Mouse (Mus musculus): ENCODE results near the gene Cd209g. TPM values are rescaled to one million over a fixed set of nuclear protein-coding genes. Genes with fewer than 3 reads are reported as not detected.

Cd209g gene
- total and polyA plus RNA-seq, 3 experiments, result 0.72 to 2.3 (median 1.8) TPM

Other genes starting within 250 kb of the Cd209g start
- 1 to 10 TPM; 1.2 to 3.4 TPM for gene Cd209b, start 207.3 kb upstream of the Cd209g start, total RNA-seq (2021)
- gene Cd209b, start 207.3 kb upstream of the Cd209g start, polyA plus RNA-seq (2012; rRNA removed), result 0.09 and 0.41 TPM in 2 replicates
- gene Cd209c, start 179.4 kb upstream of the Cd209g start, total RNA-seq (2021), result not detected
- gene Cd209c, start 179.4 kb upstream of the Cd209g start, polyA plus RNA-seq (2012; rRNA removed), result 0.29 and 0.38 TPM in 2 replicates
- 1 to 10 TPM; 1.1 to 4.0 TPM for gene Cd209f, start 28.3 kb upstream of the Cd209g start, total RNA-seq (2021)
- gene Cd209f, start 28.3 kb upstream of the Cd209g start, polyA plus RNA-seq (2012; rRNA removed), result 1.9 and 5.5 TPM in 2 replicates
- gene Evi5l, start 32.5 kb downstream of the Cd209g start, total RNA-seq (2021), result 10 to 100 TPM; 33.8 to 38.2 TPM
- gene Evi5l, start 32.5 kb downstream of the Cd209g start, polyA plus RNA-seq (2012; rRNA removed), result 25.2 and 33.8 TPM in 2 replicates
- 1 to 10 TPM; 4.9 to 5.1 TPM for gene Prr36, start 83.4 kb downstream of the Cd209g start, total RNA-seq (2021)
- gene Prr36, start 83.4 kb downstream of the Cd209g start, polyA plus RNA-seq (2012; rRNA removed), result 2.6 and 4.0 TPM in 2 replicates
- gene Lrrc8e, start 92.7 kb downstream of the Cd209g start, total RNA-seq (2021), result 10 to 100 TPM; 19.3 to 24.2 TPM
- gene Lrrc8e, start 92.7 kb downstream of the Cd209g start, polyA plus RNA-seq (2012; rRNA removed), result 8.4 and 14.3 TPM in 2 replicates
- gene Map2k7, start 104.6 kb downstream of the Cd209g start, total RNA-seq (2021), result 10 to 100 TPM; 72.0 to 93.2 TPM
- gene Map2k7, start 104.6 kb downstream of the Cd209g start, polyA plus RNA-seq (2012; rRNA removed), result 81.3 and 90.6 TPM in 2 replicates
- gene Gm49320, start 104.8 kb downstream of the Cd209g start, total RNA-seq (2021), result 1 to 10 TPM; 1.0 to 1.2 TPM
- gene Gm49320, start 104.8 kb downstream of the Cd209g start, polyA plus RNA-seq (2012; rRNA removed), result 10.3 and 12.7 TPM in 2 replicates
- gene Tgfbr3l, start 114.1 kb downstream of the Cd209g start, total RNA-seq (2021), result 10 to 100 TPM in 1 of 2 experiments, 1 to 10 TPM in 1; 8.2 to 11.4 TPM
- 207 and 268 TPM in 2 replicates for gene Tgfbr3l, start 114.1 kb downstream of the Cd209g start, polyA plus RNA-seq (2012; rRNA removed)
- 10 to 100 TPM; 26.6 to 29.4 TPM for gene Snapc2, start 119.0 kb downstream of the Cd209g start, total RNA-seq (2021)
- 60.6 and 60.7 TPM in 2 replicates for gene Snapc2, start 119.0 kb downstream of the Cd209g start, polyA plus RNA-seq (2012; rRNA removed)
- gene Ctxn1, start 125.2 kb downstream of the Cd209g start, total RNA-seq (2021), result 1 to 10 TPM; 7.7 to 9.1 TPM
- gene Ctxn1, start 125.2 kb downstream of the Cd209g start, polyA plus RNA-seq (2012; rRNA removed), result 18.4 and 21.8 TPM in 2 replicates
- gene Timm44, start 141.8 kb downstream of the Cd209g start, total RNA-seq (2021), result 10 to 100 TPM; 85.8 to 98.6 TPM
- 69.2 and 76.8 TPM in 2 replicates for gene Timm44, start 141.8 kb downstream of the Cd209g start, polyA plus RNA-seq (2012; rRNA removed)
- gene Ccl25, start 191.1 kb downstream of the Cd209g start, total RNA-seq (2021), result 10 to 100 TPM; 16.0 to 18.6 TPM
- gene Ccl25, start 191.1 kb downstream of the Cd209g start, polyA plus RNA-seq (2012; rRNA removed), result 0.86 and 1.6 TPM in 2 replicates
- gene Elavl1, start 191.3 kb downstream of the Cd209g start, total RNA-seq (2021), result 100 to 1,000 TPM in 1 of 2 experiments, 10 to 100 TPM in 1; 86.8 to 113 TPM
- gene Elavl1, start 191.3 kb downstream of the Cd209g start, polyA plus RNA-seq (2012; rRNA removed), result 25.8 and 26.2 TPM in 2 replicates